Mouse (Mus musculus) B cell, adult 2 months (primary cell): Measurements from ENCODE around the gene Siah3.

Experiments
- DNase-seq, 2 experiments: peaks; one replicate each; pipeline ENCODE4 v3.0.0; 2022

The Siah3 gene

DNA sequence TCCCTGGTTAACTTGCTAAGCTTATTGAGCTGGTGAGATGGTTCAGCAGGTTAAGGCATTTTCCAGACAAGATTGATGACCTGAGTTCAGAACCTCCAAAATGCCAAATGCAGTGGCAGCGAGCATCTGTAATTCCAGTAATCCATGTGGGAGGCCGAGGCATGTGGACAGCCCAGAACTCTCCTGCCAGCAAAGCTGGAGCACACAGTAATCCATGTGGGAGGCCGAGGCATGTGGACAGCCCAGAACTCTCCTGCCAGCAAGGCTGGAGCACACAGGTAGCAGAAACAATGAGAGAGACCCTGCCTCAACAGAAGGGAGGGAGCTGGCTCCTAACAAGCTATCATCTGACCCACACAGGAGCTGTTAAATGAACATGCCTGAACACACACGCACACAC, 13.2 kb downstream of the Siah3 start:
- no peak for DNase-seq

GRCm38 (mm10) chr14:75473061-75473930, 17.5 kb downstream of the Siah3 start:
- DNase-seq = no peak

- no peak for DNase-seq
Observed at GRCm38 (mm10) chr14:75475887-75476286, 20.1 kb downstream of the Siah3 start.

GRCm38 (mm10) chr14:75482231-75483175, 26.7 kb downstream of the Siah3 start:
- no peak for DNase-seq

GRCm38 (mm10) chr14:75483176-75483546, 27.4 kb downstream of the Siah3 start:
- DNase-seq = no peak

DNA sequence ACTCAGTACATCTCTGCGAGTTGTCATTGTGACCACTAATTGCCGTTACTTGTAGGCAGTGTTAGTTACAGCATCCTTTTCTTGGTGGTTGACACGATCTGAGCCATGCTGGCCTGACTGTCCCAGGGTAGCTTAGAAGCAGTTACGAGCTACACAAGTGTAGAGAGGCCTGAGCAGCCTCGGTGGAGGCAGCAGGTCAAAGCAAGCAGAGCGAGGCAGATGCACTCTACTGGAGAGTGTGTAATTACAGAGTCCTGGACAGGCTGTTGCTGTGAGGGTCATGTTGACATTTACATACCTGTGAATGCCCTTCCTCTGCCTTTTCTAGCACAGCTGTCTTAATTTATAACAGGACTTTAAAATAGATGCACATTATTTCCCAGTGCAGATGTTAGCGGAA, 32.1 kb downstream of the Siah3 start:
- no peak for DNase-seq

DNA sequence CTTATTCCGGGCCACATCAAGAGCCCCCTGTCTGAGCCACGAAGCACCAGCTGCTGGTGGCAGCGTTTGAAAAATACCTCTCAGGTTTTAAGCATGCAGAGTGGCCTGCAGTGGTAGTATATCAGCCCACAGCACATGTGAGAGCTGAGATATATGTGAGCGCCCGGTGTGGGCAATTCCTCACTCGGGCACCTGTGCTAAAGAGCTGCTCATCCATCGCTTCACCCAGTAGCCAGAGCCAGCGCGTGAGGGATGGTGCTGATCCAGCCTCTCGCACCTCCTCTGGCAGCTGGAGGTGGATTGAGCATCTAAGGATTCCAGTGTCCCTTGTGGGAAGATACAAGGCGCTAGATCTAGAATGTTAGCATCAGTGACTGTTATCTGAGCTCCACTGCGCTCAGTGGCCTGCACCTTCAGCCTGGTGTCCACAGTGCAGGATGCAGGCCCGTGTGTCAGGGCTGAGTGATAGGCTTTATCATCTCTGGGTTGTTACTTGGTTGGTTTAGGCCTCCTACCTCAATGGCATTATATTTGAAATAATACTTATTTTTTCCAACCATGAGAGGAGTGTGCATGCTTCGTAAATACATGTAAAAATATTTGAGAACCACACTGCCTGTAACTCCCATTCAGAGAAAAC, 37.9 kb downstream of the Siah3 start:
- DNase-seq = no peak

- no peak for DNase-seq
Observed at GRCm38 (mm10) chr14:75494926-75495325, 39.1 kb downstream of the Siah3 start.

GRCm38 (mm10) chr14:75501501-75501990, 45.8 kb downstream of the Siah3 start:
- no peak for DNase-seq

GRCm38 (mm10) chr14:75502446-75502845, 46.7 kb downstream of the Siah3 start:
- DNase-seq = no peak

GRCm38 (mm10) chr14:75504255-75504654, 48.5 kb downstream of the Siah3 start:
- DNase-seq = no peak

DNA sequence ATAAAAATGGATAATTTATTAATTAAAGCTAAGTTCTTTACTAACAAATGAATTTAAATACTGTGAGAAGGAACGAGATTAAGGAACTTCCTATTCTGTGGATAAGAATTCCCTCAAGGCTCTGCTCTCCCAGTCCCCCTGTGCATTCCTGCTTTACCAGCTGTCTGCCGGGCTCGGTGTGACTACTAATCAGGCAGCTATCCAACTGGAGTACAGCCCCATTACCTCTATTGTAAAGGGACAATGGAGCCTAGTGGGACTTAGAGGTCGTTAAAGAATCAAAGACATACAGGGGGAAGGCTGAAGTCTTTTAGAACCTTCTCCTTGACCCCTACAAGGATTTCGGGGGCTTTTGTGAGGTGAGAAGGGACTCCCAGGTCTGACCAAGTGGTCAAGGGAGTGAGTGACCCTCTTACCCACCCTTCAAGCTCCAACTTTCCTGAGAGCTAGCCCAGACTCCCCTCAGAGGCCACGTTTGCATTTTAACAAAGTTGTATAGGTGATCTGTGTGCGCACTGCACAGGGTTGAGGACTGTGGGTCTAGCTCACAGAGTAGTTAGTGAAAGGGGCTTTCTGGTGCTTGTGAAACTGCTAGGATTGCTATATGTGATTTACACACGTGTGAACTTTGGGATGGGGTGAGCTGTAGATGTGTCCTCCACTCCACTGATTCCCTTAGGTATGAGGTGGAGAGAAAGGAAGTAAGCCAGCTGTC, 49.5 kb downstream of the Siah3 start:
- no peak for DNase-seq

GRCm38 (mm10) chr14:75506246-75506645, 50.5 kb downstream of the Siah3 start:
- no peak for DNase-seq

- no peak for DNase-seq
Observed at GRCm38 (mm10) chr14:75510125-75510524, 54.3 kb downstream of the Siah3 start.

DNA sequence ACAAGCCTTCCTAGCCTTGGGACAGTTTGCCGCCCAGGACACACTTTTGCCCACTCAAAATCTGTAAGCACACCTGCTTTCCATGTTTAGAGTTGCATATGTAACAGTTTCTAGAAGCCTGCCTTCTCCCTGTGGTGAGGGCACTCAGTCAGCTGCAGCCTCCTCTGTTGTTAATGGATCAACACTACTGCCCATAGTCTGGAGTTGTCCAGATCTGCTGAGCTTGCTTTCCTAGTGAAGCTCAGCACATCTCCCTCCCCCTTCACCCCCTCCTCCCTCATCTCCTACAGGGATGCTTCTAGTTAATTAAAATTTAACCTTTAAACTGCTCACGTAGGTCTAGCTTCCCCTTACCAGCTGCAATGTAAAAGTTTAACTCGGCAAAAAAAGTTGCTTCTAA, 57.2 kb downstream of the Siah3 start:
- no peak for DNase-seq

DNA sequence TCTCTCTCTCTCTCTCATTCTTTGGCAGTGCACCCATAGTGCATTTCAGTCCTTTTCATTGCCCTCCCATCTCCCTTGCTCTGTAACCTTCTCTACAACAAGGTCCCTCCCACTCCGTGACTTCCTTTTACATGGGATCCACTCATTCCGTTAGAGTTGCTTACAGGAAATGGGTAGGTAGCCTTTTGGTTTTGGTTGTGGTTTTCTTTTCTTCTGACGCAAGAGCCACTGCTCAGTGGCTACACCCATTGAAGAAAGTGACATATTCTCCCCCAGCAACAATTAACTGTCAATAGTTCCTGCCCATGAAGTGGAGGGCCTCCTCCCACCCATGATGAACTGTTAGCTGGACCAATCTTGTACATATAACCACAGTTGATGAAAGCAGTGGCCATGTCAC, 60.4 kb downstream of the Siah3 start:
- no peak for DNase-seq

GRCm38 (mm10) chr14:75516917-75517595, 61.3 kb downstream of the Siah3 start:
- no peak for DNase-seq

GRCm38 (mm10) chr14:75518196-75518887, 62.6 kb downstream of the Siah3 start:
- DNase-seq = no peak

GRCm38 (mm10) chr14:75518899-75519298, 63.1 kb downstream of the Siah3 start:
- no peak for DNase-seq

- no peak for DNase-seq
Observed at GRCm38 (mm10) chr14:75519668-75520067, 63.9 kb downstream of the Siah3 start.

DNA sequence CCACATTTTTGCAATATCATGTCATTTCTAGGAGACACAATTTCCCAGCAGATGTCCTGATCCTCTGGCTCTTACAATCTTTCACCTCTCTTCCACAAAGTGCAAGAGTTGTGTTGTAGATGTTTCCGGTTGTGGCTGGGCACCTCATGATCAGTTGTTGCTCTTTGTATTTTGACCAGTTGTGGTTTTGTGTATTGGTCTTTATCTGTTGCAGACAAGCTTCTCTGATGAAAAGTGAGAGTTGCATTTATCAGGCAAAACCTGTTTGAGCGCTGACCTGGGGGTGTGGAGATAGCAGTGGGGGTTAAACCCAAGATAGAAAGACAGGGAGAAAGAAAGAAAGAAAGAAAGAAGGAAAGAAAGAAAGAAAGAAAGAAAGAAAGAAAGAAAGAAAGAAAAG, 68.9 kb downstream of the Siah3 start:
- no peak for DNase-seq
